Mouse (Mus musculus): ENCODE results near the gene Sorl1.

- TF ChIP-seq EP300 (IDR thresholded peaks at IDR 0.05; ENCODE audit: low read depth): no peak
- no peak for TF ChIP-seq CTCF (IDR thresholded peaks at IDR 0.05; ENCODE audit: low read depth)
These were observed 3.9 kb upstream of the Sorl1 start for GRCm38 (mm10) chr9:42127983-42128382.

Measured in heart, postnatal 0 days (tissue).